Mouse (Mus musculus) intestine, embryonic 14.5 days (tissue): ENCODE measurements around the gene Atxn1. TPM values are rescaled to one million over a fixed set of nuclear protein-coding genes. Genes with fewer than 3 reads are reported as not detected.

ENCODE experiments used
- ATAC-seq: fragments of 200-750 bp; cut with Nextera tagmentation; replicated peaks from 2 replicates; pipeline ENCODE4 v1.8.0; 2017; ENCODE audit warnings: low read depth, moderate number of reproducible peaks, moderate TSS enrichment, moderate library complexity; ENCODE audit not compliant: low FRiP score, low TSS enrichment
- DNase-seq: peaks from one replicate; pipeline ENCODE4 v3.0.0-alpha.2; 2018; ENCODE audit warnings: low spot score
- H3K27ac ChIP-seq: fragments of 300-500 bp; sonication (generic); 2 replicates; pipeline ENCODE4 v1.5.1; 2014; ENCODE audit warnings: low read depth, mild to moderate bottlenecking, control low read depth
- H3K27me3 ChIP-seq: fragments of 300-500 bp; sonication (generic); replicated peaks from 2 replicates; pipeline ENCODE4 v1.6.1; 2014; ENCODE audit warnings: low read length, control low read depth; ENCODE audit not compliant: control insufficient read depth, insufficient read depth
- H3K36me3 ChIP-seq: fragments of 300-500 bp; sonication (generic); 2 replicates; pipeline ENCODE4 v1.6.1; 2014; ENCODE audit warnings: low read length, control low read depth; ENCODE audit not compliant: control insufficient read depth, insufficient read depth
- H3K4me1 ChIP-seq: fragments of 300-500 bp; sonication (generic); replicated peaks from 2 replicates; pipeline ENCODE4 v1.6.1; 2014; ENCODE audit warnings: low read length, control low read depth, mixed read lengths; ENCODE audit not compliant: control insufficient read depth, insufficient read depth
- H3K4me2 ChIP-seq: fragments of 300-500 bp; sonication (generic); 2 replicates; pipeline ENCODE4 v1.6.1; 2014; ENCODE audit warnings: low read length
- H3K4me3 ChIP-seq: fragments of 300-500 bp; sonication (generic); 2 replicates; pipeline ENCODE4 v1.5.1; 2014; ENCODE audit warnings: low read depth, low read length, control low read depth, mixed read lengths
- H3K9ac ChIP-seq: fragments of 300-500 bp; sonication (generic); 2 replicates; pipeline ENCODE4 v1.6.1; 2014; ENCODE audit warnings: mild to moderate bottlenecking, low read length
- H3K9me3 ChIP-seq: fragments of 300-500 bp; sonication (generic); 2 replicates; pipeline ENCODE4 v1.6.1; 2016; ENCODE audit warnings: low read length, control low read depth; ENCODE audit not compliant: control insufficient read depth
- WGBS: fragments of 180-500 bp; shearing (Covaris S2); extraction: QIAGEN DNeasy Blood & Tissue Kit; methylation state at CpG from one replicate; pipeline ENCODE4 v1.1.7; 2014; 5-methylcytosine and 5-hydroxymethylcytosine counted together
- polyA plus RNA-seq: library from polyadenylated mRNA; unstranded; fragments of >200 nt; fragmentation: Nextera tagmentation; extraction: Ambion mirVana; gene quantifications from 2 replicates; pipeline ENCODE4 v1.2.1, GENCODE M21; 2014

Gene Atxn1
- polyA plus RNA-seq, 1 experiment from 2014 or later: 4.8 TPM

DNA sequence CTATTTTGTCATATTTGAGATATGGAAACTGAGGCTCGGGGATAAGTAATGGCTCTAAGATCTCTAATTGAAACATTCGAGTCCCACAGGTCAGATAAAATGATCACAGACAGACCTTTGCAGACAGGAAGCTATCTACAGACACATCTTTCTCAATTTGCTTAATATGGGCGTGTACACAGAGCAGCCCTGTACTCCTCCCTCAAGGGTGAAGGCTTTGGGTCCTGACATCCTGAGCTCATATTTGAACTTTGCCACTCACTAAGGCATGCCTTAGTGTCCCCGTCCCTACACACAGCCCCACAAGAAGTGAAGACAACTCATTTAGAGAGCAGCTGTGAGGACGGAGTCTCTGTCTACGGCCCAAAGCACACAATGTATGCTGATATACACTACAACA, 70.6 kb downstream of the Atxn1 start:
- ATAC-seq: no peak

GRCm38 (mm10) chr13:45891073-45891472, 73.7 kb downstream of the Atxn1 start:
- no peak overlapping the region for H3K27ac ChIP-seq
- no peak overlapping the region for H3K9ac ChIP-seq
- no peaks in the 10 kb centered on the region for H3K36me3 ChIP-seq
- DNase-seq: no peak
- ATAC-seq: no peak
- no peak overlapping the region for H3K4me3 ChIP-seq
- WGBS: 87% methylated on average over 2 of the region's 2 CpGs
- H3K4me1 ChIP-seq: no peaks in the 10 kb centered on the region
- H3K27me3 ChIP-seq: no peaks in the 10 kb centered on the region
- H3K4me2 ChIP-seq: no peak overlapping the region
- no peaks in the 10 kb centered on the region for H3K9me3 ChIP-seq

More for the DNA sequence above, 70.6 kb downstream of the Atxn1 start:
- H3K4me2 ChIP-seq: no peak overlapping the region
- no peaks in the 10 kb centered on the region for H3K9me3 ChIP-seq
- no peak overlapping the region for H3K9ac ChIP-seq
- 74% methylated on average over 6 of the region's 6 CpGs for WGBS
- H3K4me3 ChIP-seq: no peak overlapping the region
- DNase-seq: no peak
- no peak overlapping the region for H3K27ac ChIP-seq
- no peaks in the 10 kb centered on the region for H3K27me3 ChIP-seq
- peaks cover 6% of the 10 kb centered on the region; the same call in 1 of the 2 replicates for H3K4me1 ChIP-seq
- H3K36me3 ChIP-seq: no peaks in the 10 kb centered on the region

DNA sequence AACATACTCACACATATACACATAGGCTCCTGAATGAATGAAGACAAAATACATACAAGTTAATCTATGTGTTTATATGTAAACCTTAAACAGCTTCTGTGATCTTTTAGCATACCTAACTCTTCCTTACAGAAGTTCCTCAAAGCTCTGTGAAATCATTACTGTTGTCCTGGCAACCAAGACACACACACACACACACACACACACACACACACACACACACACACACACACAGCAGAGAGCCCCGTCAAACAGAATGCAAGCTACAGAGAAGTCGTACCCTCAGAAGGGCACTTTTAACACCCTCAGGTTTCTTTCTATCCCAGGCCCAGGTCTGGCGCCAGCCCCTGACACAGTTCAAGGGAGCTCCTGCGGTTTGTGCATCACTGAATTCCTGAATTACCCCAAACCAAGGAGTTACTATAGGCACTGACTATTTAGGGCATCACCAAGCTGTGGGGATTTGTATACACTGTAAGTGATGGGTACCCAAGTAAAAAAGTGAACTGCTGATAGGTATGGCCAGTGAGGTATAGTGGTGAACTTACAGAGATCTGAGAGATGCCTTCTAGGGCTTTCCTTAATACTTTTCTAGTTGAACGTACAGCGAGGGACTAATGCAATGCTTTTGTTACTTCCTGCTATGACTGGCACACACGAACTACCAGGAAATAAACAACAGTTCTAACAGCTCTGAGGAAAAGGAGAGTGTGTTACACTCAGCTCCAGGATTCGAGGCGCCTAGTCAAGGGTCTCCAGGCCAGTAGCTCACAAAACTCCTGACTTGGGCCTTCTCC, 75.7 kb downstream of the Atxn1 start:
- no peak overlapping the region for H3K9ac ChIP-seq
- no peak overlapping the region for H3K4me3 ChIP-seq
- ATAC-seq (no peak), DNase-seq (no peak)
- H3K9me3 ChIP-seq: no peaks in the 10 kb centered on the region
- no peak overlapping the region for H3K27ac ChIP-seq
- H3K4me1 ChIP-seq: no peaks in the 10 kb centered on the region
- no peaks in the 10 kb centered on the region for H3K27me3 ChIP-seq
- H3K4me2 ChIP-seq: no peak overlapping the region
- no peaks in the 10 kb centered on the region for H3K36me3 ChIP-seq
- 56% methylated on average over 9 of the region's 9 CpGs for WGBS

GRCm38 (mm10) chr13:45884878-45885277, 79.9 kb downstream of the Atxn1 start:
- no peak overlapping the region for H3K9ac ChIP-seq
- whole genome bisulfite sequencing: 88% methylated on average over 7 of the region's 7 CpGs
- ATAC-seq (no peak), DNase-seq (no peak)
- H3K36me3 ChIP-seq: no peaks in the 10 kb centered on the region
- no peaks in the 10 kb centered on the region for H3K27me3 ChIP-seq
- no peaks in the 10 kb centered on the region for H3K9me3 ChIP-seq
- peaks cover 11% of the 10 kb centered on the region; the same call in 1 of the 2 replicates for H3K4me1 ChIP-seq
- no peak overlapping the region for H3K27ac ChIP-seq
- H3K4me3 ChIP-seq: no peak overlapping the region
- H3K4me2 ChIP-seq: no peak overlapping the region

DNA sequence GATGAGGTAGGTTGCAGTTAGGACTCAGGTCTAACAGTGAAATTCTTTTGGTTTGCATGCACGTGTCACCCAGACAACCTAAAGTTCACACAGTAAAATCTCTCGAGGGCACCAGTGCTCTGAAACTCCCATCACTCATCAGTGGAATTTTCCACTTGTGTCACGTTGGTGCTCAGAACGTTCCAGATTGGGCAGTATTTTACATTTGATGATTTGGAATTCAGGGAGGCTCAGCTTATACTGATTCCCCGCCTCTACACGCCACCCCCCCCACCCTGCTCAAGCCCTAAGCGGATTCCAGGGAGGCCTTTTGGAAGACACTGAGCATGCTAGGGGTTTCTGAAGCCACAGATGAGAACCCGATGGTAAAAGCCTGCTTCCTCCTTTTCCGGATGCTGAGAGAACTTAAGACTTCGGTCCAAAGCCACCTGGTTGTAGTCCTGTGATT, 81.0 kb downstream of the Atxn1 start:
- ATAC-seq (no peak), DNase-seq (no peak)
- 71% methylated on average over 10 of the region's 10 CpGs for WGBS
- Histone ChIP-seq H3K36me3 (no peaks in the 10 kb centered on the region), H3K4me2 (no peak overlapping the region), H3K4me3 (no peak overlapping the region), H3K27ac (no peak overlapping the region), H3K9me3 (no peaks in the 10 kb centered on the region), H3K4me1 (peaks cover 11% of the 10 kb centered on the region; the same call in 1 of the 2 replicates), H3K27me3 (no peaks in the 10 kb centered on the region), H3K9ac (no peak overlapping the region)

GRCm38 (mm10) chr13:45882976-45883440, 81.8 kb downstream of the Atxn1 start:
- WGBS: 63% methylated on average over 3 of the region's 3 CpGs
- Histone ChIP-seq H3K4me1 (peaks cover 11% of the 10 kb centered on the region; the same call in 1 of the 2 replicates), H3K27me3 (no peaks in the 10 kb centered on the region), H3K27ac (no peak overlapping the region), H3K9ac (no peak overlapping the region), H3K9me3 (no peaks in the 10 kb centered on the region), H3K4me2 (no peak overlapping the region), H3K36me3 (no peaks in the 10 kb centered on the region), H3K4me3 (no peak overlapping the region)
- ATAC-seq (no peak), DNase-seq (no peak)

DNA sequence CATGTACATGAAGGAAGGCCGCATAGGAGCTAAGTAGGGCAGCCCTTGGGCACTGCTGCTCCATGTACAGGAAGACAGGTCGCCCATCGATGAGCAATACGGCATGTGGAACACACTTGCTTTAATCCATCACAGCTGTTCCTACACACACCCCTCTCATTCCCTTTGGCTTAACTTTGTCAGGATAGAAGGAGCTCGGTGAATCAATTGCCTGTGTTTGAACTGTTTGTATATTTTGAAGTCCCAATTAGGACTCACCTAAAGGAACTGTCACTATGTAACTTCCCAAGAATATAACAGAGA, 84.3 kb downstream of the Atxn1 start:
- no peak for DNase-seq

DNA sequence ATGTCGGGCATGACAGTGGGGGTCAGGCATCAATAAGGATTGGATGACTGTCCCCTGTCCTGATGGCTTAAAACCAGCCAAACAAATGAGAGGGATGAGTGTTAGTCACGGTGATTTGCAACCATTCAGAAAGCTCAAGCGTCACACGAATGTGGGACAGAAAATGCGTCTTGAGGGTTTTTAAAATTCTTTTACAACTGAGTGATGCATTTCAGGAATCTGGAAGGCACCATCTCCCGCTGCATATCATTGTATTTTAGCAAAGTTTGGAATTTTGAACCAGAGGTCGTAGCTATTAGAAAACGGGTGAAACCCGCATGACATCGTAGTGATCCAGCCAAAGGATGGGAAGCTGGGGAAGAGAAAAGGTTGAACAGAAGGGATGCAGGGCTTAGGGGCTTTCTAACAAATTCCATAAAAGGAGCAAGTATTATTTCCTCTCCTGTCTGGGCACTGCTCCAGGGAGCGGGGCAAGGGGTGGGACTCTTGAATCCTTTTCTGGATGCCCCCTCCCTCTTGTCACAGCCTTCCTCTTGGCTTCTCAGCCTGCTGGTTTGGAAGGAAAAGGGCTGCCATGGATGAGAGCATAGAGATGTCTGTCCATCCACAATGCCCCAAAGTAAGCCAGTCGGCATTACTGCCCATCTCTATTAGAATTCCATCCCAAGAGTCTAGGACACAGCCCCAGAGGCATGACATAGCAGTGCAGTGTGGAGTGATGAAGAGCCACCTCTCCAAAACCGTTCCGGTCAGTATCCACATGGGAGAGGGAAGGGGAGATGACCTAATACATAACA, 84.9 kb downstream of the Atxn1 start:
- peaks cover 11% of the 10 kb centered on the region; the same call in 1 of the 2 replicates for H3K4me1 ChIP-seq
- H3K9me3 ChIP-seq: no peaks in the 10 kb centered on the region
- no peaks in the 10 kb centered on the region for H3K36me3 ChIP-seq
- ATAC-seq (no peak), DNase-seq (no peak)
- no peaks in the 10 kb centered on the region for H3K27me3 ChIP-seq
- whole genome bisulfite sequencing: 79% methylated on average over 14 of the region's 14 CpGs
- no peak overlapping the region for H3K4me3 ChIP-seq
- no peak overlapping the region for H3K9ac ChIP-seq
- no peak overlapping the region for H3K4me2 ChIP-seq
- H3K27ac ChIP-seq: peak overlapping the region; percentile 9; the same call in 1 of the 2 replicates

More for the DNA sequence above, 84.3 kb downstream of the Atxn1 start:
- H3K4me2 ChIP-seq: no peak overlapping the region
- no peak for ATAC-seq
- H3K4me3 ChIP-seq: no peak overlapping the region
- no peaks in the 10 kb centered on the region for H3K9me3 ChIP-seq
- 75% methylated on average over 5 of the region's 5 CpGs for WGBS
- no peaks in the 10 kb centered on the region for H3K27me3 ChIP-seq
- peaks cover 11% of the 10 kb centered on the region; the same call in 1 of the 2 replicates for H3K4me1 ChIP-seq
- no peak overlapping the region for H3K9ac ChIP-seq
- no peaks in the 10 kb centered on the region for H3K36me3 ChIP-seq
- H3K27ac ChIP-seq: peak overlapping the region; percentile 9; the same call in 1 of the 2 replicates
